In the genomic region with DNA sequence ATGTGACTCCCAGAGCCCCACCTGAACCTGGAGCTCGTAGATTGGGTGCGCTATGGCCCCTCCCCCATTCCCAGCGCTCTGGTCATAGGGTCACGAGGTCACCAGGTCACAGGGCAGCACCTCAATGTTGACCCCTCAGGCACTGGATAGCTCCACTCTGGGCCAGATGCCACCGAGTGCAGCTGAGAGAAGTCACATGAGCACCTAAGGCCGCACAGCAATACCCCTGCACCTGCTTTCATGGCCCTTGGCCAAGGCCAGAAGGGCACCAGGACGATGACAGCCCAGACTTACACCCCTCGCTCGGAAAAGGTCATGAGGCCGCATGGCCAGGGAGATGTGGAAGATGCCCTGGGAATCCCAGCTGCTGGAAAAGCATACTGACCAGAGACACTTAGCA, we compare ENCODE assay signal across 10 mouse cellular contexts. TPM values are rescaled to one million over a fixed set of nuclear protein-coding genes. Genes with fewer than 3 reads are reported as not detected.
DNase-seq lines count a peak whose midpoint lies in the region; ATAC-seq lines count a peak whose summit lies in the region.
"Had no signal": no experiment of that assay in that cellular context is flagged by ENCODE, and none has a peak within 500 bp of the region (broad histone marks: within the 10 kb centered on the region; RNA-seq: fewer than 3 reads in every experiment).

No protein-coding gene starts in this region.

- WGBS in kidney, embryonic 16.5 days = 14% methylated on average over 10 of the region's 10 CpGs
- WGBS in forebrain, embryonic 12.5 days = 22% methylated on average over 10 of the region's 10 CpGs
- 12% methylated on average over 10 of the region's 10 CpGs for WGBS in limb, embryonic 12.5 days
- WGBS in neural tube, embryonic 15.5 days = 19% methylated on average over 10 of the region's 10 CpGs

- H3K4me2 ChIP-seq in kidney, embryonic 16.5 days (replicated peaks; ENCODE audit: low read depth, low read length) = peak overlapping the region; percentile 69
- peak overlapping the region; percentile 53 for H3K4me2 ChIP-seq in forebrain, embryonic 12.5 days
- H3K4me2 ChIP-seq in limb, embryonic 12.5 days = peak overlapping the region; percentile 60
- peak overlapping the region; percentile 53 for H3K4me2 ChIP-seq in neural tube, embryonic 15.5 days

- 0 out of 2 replicates have a peak, but pooled peaks cover 3% of the 10 kb centered on the region for H3K36me3 ChIP-seq in kidney, embryonic 16.5 days (ENCODE audit: insufficient read depth, low read length)
- H3K36me3 ChIP-seq in forebrain, embryonic 12.5 days (replicated peaks) = peaks cover 12% of the 10 kb centered on the region
- H3K36me3 ChIP-seq in limb, embryonic 12.5 days = peaks cover 10% of the 10 kb centered on the region; the same call in 1 of the 2 replicates
- H3K36me3 ChIP-seq in neural tube, embryonic 15.5 days = no peaks in the 10 kb centered on the region

- no peak for ATAC-seq in kidney, embryonic 16.5 days (ENCODE audit: low FRiP score, low TSS enrichment)
- no peak for ATAC-seq in forebrain, embryonic 12.5 days (ENCODE audit: low FRiP score)
- ATAC-seq in limb, embryonic 12.5 days (ENCODE audit: insufficient number of reproducible peaks, insufficient read depth, low FRiP score, low TSS enrichment, low read depth) = no peak
- ATAC-seq in neural tube, embryonic 15.5 days (ENCODE audit: low FRiP score) = no peak
- no peak for ATAC-seq in erythroblast, adult 5-6 weeks (replicated peaks; ENCODE audit: low FRiP score, poor library complexity, severe bottlenecking)

- H3K27ac ChIP-seq in kidney, embryonic 16.5 days (ENCODE audit: low read length) = 0 out of 2 replicates have a peak overlapping the region, but pooled peaks have one; percentile 9
- peak overlapping the region; percentile 97 for H3K27ac ChIP-seq in forebrain, embryonic 12.5 days
- H3K27ac ChIP-seq in limb, embryonic 12.5 days = no peak overlapping the region
- no peak overlapping the region for H3K27ac ChIP-seq in neural tube, embryonic 15.5 days (replicated peaks)

- peak overlapping the region; percentile 34 for H3K4me3 ChIP-seq in kidney, embryonic 16.5 days (ENCODE audit: low read length)
- H3K4me3 ChIP-seq in forebrain, embryonic 12.5 days (replicated peaks) = peak overlapping the region; percentile 27
- peak overlapping the region; percentile 35 for H3K4me3 ChIP-seq in limb, embryonic 12.5 days (replicated peaks)
- peak overlapping the region; percentile 15 for H3K4me3 ChIP-seq in neural tube, embryonic 15.5 days (replicated peaks)

- no peak for DNase-seq in kidney, adult 9 months
- no peak for DNase-seq in testis, postnatal 14 days (ENCODE audit: low spot score)
- no peak for DNase-seq in layer of hippocampus, adult 8-10 months (ENCODE audit: low spot score in 2 of 2)

- peaks cover 21% of the 10 kb centered on the region for H3K27me3 ChIP-seq in kidney, embryonic 16.5 days (ENCODE audit: insufficient read depth, low read length)
- H3K27me3 ChIP-seq in forebrain, embryonic 12.5 days = peaks cover 17% of the 10 kb centered on the region; the same call in 1 of the 2 replicates
- H3K27me3 ChIP-seq in limb, embryonic 12.5 days = peaks cover 54% of the 10 kb centered on the region
- H3K27me3 ChIP-seq in neural tube, embryonic 15.5 days (replicated peaks) = no peaks in the 10 kb centered on the region

- H3K9me3 ChIP-seq in kidney, embryonic 16.5 days (ENCODE audit: low read length) = 0 out of 2 replicates have a peak, but pooled peaks cover 3% of the 10 kb centered on the region
- no peaks in the 10 kb centered on the region for H3K9me3 ChIP-seq in forebrain, embryonic 12.5 days
- no peaks in the 10 kb centered on the region for H3K9me3 ChIP-seq in limb, embryonic 12.5 days
- H3K9me3 ChIP-seq in neural tube, embryonic 15.5 days (replicated peaks) = no peaks in the 10 kb centered on the region

- H3K4me1 ChIP-seq in kidney, embryonic 16.5 days (ENCODE audit: insufficient read depth, low read length) = peaks cover 83% of the 10 kb centered on the region
- H3K4me1 ChIP-seq in forebrain, embryonic 12.5 days = peaks cover 97% of the 10 kb centered on the region
- H3K4me1 ChIP-seq in limb, embryonic 12.5 days (replicated peaks) = peaks cover 80% of the 10 kb centered on the region
- peaks cover 96% of the 10 kb centered on the region for H3K4me1 ChIP-seq in neural tube, embryonic 15.5 days

- peak overlapping the region; percentile 46 for H3K9ac ChIP-seq in kidney, embryonic 16.5 days (replicated peaks; ENCODE audit: low read length)
- peak overlapping the region; percentile 57 for H3K9ac ChIP-seq in forebrain, embryonic 12.5 days
- H3K9ac ChIP-seq in limb, embryonic 12.5 days (replicated peaks) = peak overlapping the region; percentile 42; the same call in 1 of the 2 replicates
- H3K9ac ChIP-seq in neural tube, embryonic 15.5 days (replicated peaks) = no peak overlapping the region

RNA-seq across cellular contexts. Expression of a gene that starts 5.7 kb away (rescaled TPM):
- 76.1 and 87.2 TPM in 2 replicates for polyA plus RNA-seq in kidney, embryonic 16.5 days (2015; fragmentation: Nextera tagmentation; extraction: Ambion mirVana)
- polyA plus RNA-seq in forebrain, embryonic 12.5 days (2016; fragmentation: Nextera tagmentation; extraction: Ambion mirVana) = 330 and 331 TPM in 2 replicates
- polyA plus RNA-seq in limb, embryonic 12.5 days (2016; fragmentation: Nextera tagmentation; extraction: Ambion mirVana) = 113 and 126 TPM in 2 replicates
- 206 and 247 TPM in 2 replicates for polyA plus RNA-seq in neural tube, embryonic 15.5 days (2015; fragmentation: Nextera tagmentation; extraction: Ambion mirVana)
- total RNA-seq in erythroblast, adult 5-6 weeks (2015; ENCODE audit: low replicate concordance) = 4.8 and 7.3 TPM in 2 replicates
- 2.0 and 8.1 TPM in 2 replicates for total RNA-seq in erythroblast, adult 5-6 weeks (2017; ENCODE audit: low replicate concordance)
- 100 to 1,000 TPM; 605 to 694 (median 657) TPM for total RNA-seq in layer of hippocampus, adult 8-10 months (2022)

RNA-seq across cellular contexts. Expression of a gene that starts 41.7 kb away (rescaled TPM):
- polyA plus RNA-seq in kidney, embryonic 16.5 days (2015; fragmentation: Nextera tagmentation; extraction: Ambion mirVana) = not detected in 2 replicates
- not detected in 2 replicates for polyA plus RNA-seq in forebrain, embryonic 12.5 days (2016; fragmentation: Nextera tagmentation; extraction: Ambion mirVana)
- polyA plus RNA-seq in limb, embryonic 12.5 days (2016; fragmentation: Nextera tagmentation; extraction: Ambion mirVana) = not detected in 2 replicates
- polyA plus RNA-seq in neural tube, embryonic 15.5 days (2015; fragmentation: Nextera tagmentation; extraction: Ambion mirVana) = not detected in 2 replicates
- not detected in 2 replicates for total RNA-seq in erythroblast, adult 5-6 weeks (2015; ENCODE audit: low replicate concordance)
- total RNA-seq in erythroblast, adult 5-6 weeks (2017; ENCODE audit: low replicate concordance) = not detected in 2 replicates
- not detected for total RNA-seq in layer of hippocampus, adult 8-10 months (2022)
- polyA plus RNA-seq: cortical plate, adult 2 months; small intestine, adult 2 months had no signal

Comparison
In these comparisons a context has a peak if more than half of its experiments do, and no peak if none do; other contexts are left out.
1. H3K27ac ChIP-seq: peak in kidney, embryonic 16.5 days (single experiment) and forebrain, embryonic 12.5 days (single experiment); none in limb, embryonic 12.5 days (single experiment) and neural tube, embryonic 15.5 days (single experiment).
2. Peak in every context shown above with its lines, with median percentiles within 50 percentile points of each other: H3K4me2 ChIP-seq and H3K4me3 ChIP-seq.